Mouse (Mus musculus) layer of hippocampus, postnatal 36 days (tissue): ENCODE results near the gene Krt71. TPM values are rescaled to one million over a fixed set of nuclear protein-coding genes. Genes with fewer than 3 reads are reported as not detected.
"Not testable (repeated sequence)": the region's sequence is repeated elsewhere in the genome, so short reads cannot be mapped to it uniquely, and the experiment has no call there.

ENCODE experiments used
- DNase-seq, 2 experiments: peaks; one replicate each; pipeline ENCODE4 v3.0.0; 2022
- total RNA-seq, 2 experiments: library from RNA; stranded (reverse); gene quantifications; 2 replicates each; pipeline ENCODE4 v1.2.3; 2021

Krt71 gene
- not detected for total RNA-seq

DNA sequence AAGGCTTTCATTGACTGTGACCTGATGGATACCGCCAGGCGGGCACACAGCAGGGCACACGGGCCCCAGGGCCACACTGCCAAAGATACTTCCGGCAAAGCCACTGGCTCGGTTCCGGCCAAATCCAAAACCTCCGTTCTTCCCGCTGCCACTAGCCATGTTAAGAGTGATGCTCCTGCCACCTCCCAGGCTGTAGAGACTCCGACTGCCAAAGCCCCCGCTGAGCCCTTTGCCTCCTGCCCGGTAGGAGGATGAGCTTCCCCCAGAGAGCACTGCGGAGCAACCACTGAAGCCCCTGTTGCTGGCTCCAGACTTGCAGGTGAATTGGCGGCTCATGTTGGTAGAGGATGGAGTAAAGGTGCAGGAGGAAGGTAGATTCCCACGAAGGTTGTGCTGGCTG, at the start of gene Krt71:
Gene Krt71 (minus strand): TSS at position 399 of the 400 bp plus-strand sequence.
- DNase-seq, result no peak

DNA sequence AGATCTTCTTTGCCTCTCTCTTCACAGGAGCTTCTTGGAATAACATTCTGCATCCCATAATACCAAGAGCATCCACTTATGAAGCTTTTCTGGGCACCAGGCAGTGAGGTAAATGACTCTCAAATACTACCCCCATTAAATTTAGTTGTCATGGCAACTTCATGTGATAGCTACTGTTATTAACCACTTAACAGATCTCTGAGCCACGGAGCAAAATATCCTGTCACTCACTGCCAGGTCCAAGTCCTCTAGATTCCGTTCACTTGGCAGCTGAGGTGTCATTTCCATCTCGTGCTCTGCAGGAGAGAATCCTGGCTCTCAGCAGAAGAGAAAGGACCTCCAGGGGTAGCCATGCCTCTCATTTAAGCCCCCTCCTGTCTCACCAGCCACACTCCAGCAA, 48.0 kb upstream of the Krt71 start:
- DNase-seq, result no peak

- no peak for DNase-seq
Measured at GRCm38 (mm10) chr15:101786360-101786759, 43.5 kb upstream of the Krt71 start, which contains the start of gene Krt72. Krt72 (minus strand) TSS chr15:101786460.

DNA sequence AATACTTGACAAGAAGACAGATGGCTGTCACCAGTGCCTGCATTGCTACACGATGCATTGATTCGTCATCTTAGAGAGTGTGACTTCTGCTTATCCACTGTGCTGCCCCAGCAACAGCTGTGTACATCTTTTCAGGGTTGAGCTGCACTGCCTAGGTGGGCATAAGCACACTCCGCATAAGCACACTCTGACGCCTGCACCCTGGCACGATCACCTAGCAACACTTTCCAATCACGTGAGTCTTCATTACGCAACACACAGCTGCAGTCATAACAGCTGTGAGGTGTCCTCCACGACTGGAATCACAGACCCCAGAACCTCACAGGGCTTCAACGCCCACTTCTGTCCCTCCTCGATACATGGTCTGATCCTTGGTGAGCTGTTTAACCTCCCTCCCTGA, 30.5 kb upstream of the Krt71 start:
- peak in 1 of 2 experiments; percentile 7 for DNase-seq

DNA sequence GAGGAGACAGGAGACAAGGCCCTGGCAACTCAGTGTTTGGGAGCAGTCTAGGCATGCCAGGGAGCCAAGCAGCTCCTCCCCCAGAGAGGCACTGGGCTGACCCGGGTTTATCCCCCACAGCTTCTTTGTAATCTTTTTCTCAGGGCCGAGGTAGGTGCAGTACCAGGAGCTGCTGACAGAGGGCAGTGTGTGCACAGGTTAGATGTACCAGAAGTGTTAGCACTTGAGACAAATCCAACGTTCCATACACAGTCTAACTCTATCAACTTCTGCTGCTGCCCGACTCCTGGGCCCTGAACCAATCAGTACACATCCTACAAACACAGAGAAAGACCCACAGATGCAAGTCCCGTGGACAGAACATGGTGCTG, 29.8 kb upstream of the Krt71 start:
- DNase-seq, result peak; percentile 85 to 87

DNA sequence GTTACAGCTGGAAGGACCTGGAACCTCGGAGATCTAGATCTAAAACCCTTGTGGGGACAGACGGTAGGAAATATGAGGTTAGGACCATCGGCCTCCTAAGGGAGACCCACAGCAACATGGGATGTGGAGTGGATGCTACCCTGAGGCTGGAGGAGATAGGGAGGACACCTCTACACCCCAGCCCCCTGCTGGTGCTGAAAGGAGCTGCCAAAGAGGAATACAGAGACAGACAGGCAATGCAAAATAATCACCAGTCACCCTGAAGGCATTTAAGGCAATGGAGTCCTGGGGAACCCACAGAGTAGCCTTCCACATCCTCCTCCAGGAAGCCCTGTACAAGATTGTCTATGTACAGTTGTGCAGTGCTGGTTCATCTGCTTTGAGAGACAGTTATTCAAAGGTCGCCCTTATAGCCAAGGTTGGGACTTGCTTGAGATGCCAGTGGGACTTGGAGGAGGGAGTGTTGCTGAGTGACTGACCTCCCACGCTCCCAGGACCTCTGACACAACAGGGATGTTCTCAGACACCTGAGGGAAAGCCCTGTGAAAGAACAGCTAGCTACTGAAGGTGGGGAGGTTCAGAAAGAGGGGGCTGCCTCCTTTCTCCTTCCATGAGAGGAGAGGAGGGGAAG, 29.3 kb upstream of the Krt71 start:
- DNase-seq, result peak in 1 of 2 experiments; percentile 12

GRCm38 (mm10) chr15:101770226-101770625, 27.3 kb upstream of the Krt71 start:
- DNase-seq, result no peak

DNA sequence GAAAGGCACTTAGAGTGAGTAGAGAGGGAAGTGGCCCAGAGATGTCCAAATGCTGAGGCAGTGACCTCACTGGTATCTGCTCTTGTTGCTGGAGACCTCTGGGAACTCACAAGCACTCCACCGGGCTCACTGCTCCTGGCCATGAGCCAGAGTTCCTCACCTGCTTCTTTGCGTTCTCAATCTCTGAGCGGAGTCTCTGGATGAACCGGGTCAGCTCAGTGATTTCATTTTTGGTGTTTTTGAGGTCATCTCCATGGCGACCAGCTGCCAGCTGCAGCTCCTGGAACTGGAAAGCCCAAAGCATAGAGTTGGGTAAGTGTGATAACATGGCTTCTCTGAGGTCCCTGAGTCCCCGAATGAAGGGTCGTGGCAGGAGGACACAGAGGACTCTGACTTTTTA, 5.1 kb downstream of the Krt71 start:
- DNase-seq, result no peak

DNA sequence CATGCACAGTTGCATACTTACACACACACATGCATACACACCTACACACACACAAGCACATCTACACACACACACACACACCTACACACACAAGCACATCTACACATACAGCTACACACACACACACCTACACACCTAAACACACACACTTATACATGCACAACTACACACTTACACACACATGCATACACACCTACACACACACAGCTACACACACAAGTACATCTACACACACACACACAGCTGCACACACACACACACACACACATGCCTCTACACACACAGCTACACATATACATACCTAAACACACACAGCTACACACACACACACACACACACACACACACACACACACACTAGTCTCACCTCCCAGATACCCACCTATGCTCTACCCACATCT, 12.3 kb downstream of the Krt71 start:
- no peak for DNase-seq

GRCm38 (mm10) chr15:101724686-101725085, 18.2 kb downstream of the Krt71 start:
- no peak for DNase-seq

- DNase-seq, result no peak
Measured at GRCm38 (mm10) chr15:101715831-101716230, 27.1 kb downstream of the Krt71 start.

GRCm38 (mm10) chr15:101714356-101714755, 28.6 kb downstream of the Krt71 start:
- no peak for DNase-seq

- DNase-seq, result no peak
Measured at GRCm38 (mm10) chr15:101713731-101714130, 29.2 kb downstream of the Krt71 start.

- DNase-seq, result no peak
Measured at GRCm38 (mm10) chr15:101712720-101713119, 30.2 kb downstream of the Krt71 start, which contains the start of gene Krt5. Krt5 (minus strand) TSS chr15:101712898.

- no peak for DNase-seq
Measured at GRCm38 (mm10) chr15:101708683-101709082, 34.2 kb downstream of the Krt71 start.

- no peak for DNase-seq
Measured at GRCm38 (mm10) chr15:101707454-101707853, 35.5 kb downstream of the Krt71 start.

DNA sequence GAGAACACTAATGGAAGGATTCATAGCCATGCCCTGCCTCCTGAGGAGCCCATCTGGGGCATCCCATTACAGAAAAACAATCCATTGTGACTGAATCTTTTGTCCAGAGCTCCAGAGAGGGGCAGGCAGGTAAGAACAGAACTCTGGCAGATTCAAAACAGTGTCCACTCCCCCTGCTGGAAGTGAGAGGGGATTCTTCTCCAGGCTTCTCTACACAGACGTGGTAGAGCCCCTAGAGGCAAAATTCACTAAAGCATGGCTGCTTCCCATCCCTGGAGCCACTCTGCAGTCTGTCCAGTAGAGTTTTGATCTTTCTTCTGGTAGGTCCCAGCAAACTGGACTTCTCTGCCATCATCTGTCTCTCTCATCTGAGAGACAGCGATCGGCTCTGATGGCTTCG, 38.8 kb downstream of the Krt71 start:
- no peak for DNase-seq

DNA sequence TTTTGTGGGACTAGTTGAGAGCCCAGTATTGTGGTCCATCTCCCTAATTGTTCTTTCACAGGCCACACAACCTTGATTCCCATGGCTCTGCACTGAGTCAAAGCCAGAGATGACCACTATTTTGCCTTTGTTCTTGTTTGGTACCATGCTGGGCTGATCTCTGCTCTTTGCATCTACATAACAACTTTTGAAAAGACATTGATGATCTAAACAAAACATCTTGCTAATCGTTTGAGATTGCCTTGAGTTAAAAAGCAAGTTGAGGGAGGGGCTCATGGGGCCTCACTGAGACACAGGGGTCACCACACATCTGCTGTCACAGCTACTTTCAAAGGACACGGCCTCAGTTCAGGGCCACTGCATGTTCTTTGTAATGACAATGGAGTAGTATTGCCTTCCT, 40.5 kb downstream of the Krt71 start:
- no peak for DNase-seq

DNA sequence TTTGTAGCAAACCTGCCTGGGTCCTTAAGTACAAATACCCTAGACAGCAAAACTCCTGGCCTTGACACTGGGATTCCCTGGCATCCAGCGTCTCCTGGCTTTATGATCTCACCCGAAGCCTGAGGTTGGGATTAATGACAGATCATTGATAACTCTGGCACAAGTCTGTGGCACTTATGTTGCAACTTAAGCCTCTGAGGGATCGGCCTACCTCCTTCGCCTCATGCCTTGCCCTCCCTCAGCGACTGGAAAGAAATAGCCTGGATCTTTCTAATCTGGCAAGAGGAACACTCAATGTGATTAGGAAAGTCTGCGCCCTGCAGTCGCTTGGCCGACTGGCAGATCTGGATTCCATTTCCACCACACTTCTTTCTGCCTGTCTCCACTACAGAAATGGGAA, 43.0 kb downstream of the Krt71 start:
- no peak for DNase-seq

DNA sequence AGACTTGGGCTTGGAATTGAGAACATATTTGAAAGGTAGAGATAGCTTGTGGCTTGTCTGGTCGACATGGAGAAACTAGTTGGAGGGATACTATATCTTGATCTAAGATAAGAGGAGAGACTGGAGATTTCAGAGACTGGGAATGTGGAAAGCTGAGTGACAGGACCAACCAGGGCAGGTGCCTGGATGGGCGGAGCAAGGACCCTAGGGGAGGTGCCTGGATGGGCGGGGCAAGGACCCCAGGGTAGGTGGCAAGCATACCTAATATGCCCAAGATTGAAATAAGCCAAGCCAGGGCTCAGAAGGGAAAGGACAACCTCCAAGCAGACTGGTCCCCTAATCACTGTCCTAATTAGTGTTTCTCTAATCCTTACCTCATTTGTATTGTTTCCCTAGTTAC, 43.7 kb downstream of the Krt71 start:
- DNase-seq, result no peak

DNA sequence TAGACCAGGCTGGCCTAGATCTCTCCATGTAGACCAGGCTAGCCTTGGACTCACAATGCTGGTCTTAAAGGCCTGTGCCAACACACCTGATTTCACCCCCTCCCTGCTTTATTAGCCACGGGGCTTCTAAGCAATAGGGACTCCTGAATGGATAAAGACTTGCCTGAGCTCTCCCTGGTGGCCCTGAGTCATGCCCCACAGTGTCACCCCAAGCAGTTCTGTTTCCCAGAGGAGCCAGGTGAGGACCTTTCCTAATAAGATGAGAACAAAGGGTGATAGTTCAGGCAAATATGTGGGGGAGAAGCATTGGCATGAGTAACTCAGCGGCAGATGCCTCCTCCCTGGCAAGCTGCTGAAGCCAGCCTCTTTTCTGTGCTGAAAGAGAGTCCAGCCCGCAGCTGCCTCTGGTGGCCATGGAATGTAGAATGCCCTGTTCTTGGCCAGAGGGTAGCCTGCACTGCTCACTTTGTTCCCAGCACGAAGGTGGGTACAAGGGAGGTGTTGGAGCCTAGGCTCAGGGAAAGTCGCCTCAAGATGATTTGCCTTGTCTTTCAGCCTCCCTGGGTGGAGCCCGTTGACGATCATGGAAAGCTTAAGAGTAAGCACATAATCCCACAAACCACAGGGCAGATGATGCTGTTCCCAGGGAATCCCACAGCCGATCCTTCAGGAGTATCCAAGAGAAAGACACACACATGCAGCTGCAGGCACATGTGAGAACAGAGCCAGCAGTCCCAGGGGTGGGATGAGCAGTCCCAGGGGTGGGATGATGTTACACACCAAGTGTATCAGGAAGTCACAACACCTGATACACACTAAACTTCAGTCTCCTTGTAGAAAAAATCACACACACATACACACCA, 45.4 kb downstream of the Krt71 start:
- DNase-seq, result peak; percentile 11 to 14

DNA sequence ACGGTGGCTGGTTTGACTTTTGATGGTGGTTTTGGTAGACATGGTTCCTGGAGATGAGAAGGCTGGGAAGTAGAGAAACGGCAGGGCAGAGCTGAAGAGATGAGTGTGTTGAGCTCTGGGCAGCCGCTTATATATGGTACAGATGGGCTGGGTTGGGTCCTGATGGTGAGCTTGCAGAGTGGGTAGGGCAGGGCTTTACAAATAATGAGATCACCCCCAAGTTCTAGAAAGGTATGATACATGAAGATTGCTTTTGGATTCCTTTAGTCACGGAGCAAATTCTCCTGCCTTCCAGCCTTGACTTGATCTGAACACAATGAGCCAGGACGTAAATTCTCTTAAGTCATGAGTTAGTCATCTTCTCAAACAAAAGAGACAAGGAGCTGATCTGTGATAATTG, 48.7 kb downstream of the Krt71 start, which contains the start of gene Krt6a:
Gene Krt6a (minus strand): TSS at position 101 of the 400 bp plus-strand sequence.
- DNase-seq, result no peak

- not testable (repeated sequence) for DNase-seq
Measured at GRCm38 (mm10) chr15:101690460-101690859, 52.4 kb downstream of the Krt71 start.

DNA sequence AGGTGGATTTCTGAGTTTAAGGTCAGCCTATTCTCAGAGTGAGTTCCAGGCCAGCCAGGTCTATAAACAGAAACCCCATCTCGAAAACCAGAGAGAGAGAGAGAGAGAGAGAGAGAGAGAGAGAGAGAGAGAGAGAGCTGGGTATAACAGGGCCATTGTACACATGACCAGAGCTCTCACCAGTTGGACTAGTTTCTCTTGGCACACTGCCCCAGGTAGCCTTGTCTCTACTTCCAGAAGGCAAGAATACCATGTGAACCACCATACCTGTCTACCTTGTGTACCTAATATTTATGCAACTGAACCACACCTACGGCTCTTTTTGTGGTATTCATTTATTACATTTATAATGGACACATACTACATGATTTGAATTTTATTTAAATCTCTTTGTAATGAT, 54.7 kb downstream of the Krt71 start:
- no peak for DNase-seq
